Mouse (Mus musculus) spleen, adult 2 months (tissue): ENCODE results near the gene Napa. TPM values are rescaled to one million over a fixed set of nuclear protein-coding genes. Genes with fewer than 3 reads are reported as not detected.

Experiments
- DNase-seq, 2 experiments: peaks; one replicate each; pipeline versions ENCODE4 v3.0.0 to v3.0.0-alpha.2; 2012 to 2021; ENCODE audit warnings: low spot score in 2 of 2, low read depth in 1 of 2
- H3K27ac ChIP-seq: fragments of 200-500 bp; 2 replicates; pipeline ENCODE4 v1.5.1; 2012; ENCODE audit warnings: low read length, inconsistent platforms; ENCODE audit not compliant: insufficient read depth
- H3K27me3 ChIP-seq: fragments of 200-500 bp; 2 replicates; pipeline ENCODE4 v1.6.1; 2012; ENCODE audit warnings: mild to moderate bottlenecking, moderate library complexity, low read length, inconsistent platforms; ENCODE audit not compliant: control insufficient read depth, insufficient read depth
- H3K36me3 ChIP-seq: fragments of 200-500 bp; 2 replicates; pipeline ENCODE4 v1.6.1; 2012; ENCODE audit warnings: mild to moderate bottlenecking, low read length, inconsistent platforms; ENCODE audit not compliant: control insufficient read depth, insufficient read depth
- H3K4me1 ChIP-seq: fragments of 200-500 bp; 2 replicates; pipeline ENCODE4 v1.6.1; 2011; ENCODE audit warnings: inconsistent platforms; ENCODE audit not compliant: control insufficient read depth, insufficient read depth, insufficient read length
- H3K4me3 ChIP-seq: fragments of 200-500 bp; 2 replicates; pipeline ENCODE4 v1.5.1; 2011; ENCODE audit warnings: mild to moderate bottlenecking, inconsistent platforms; ENCODE audit not compliant: insufficient read depth, insufficient read length; ENCODE audit errors: extremely low read depth
- CTCF ChIP-seq: fragments of 200-500 bp; IDR thresholded peaks from 2 replicates; pipeline ENCODE4 v1.5.1; 2011; ENCODE audit warnings: mild to moderate bottlenecking, inconsistent platforms; ENCODE audit not compliant: insufficient read depth, insufficient read length, insufficient replicate concordance; ENCODE audit errors: extremely low read depth
- POLR2A ChIP-seq: fragments of 200-500 bp; IDR thresholded peaks from 2 replicates; pipeline ENCODE4 v1.6.1; 2011; ENCODE audit warnings: low read depth, low read length, inconsistent platforms
- WGBS: fragments of 180-500 bp; shearing (Covaris S2); methylation state at CpG from one replicate; pipeline ENCODE4 v1.1.7; 2018; 5-methylcytosine and 5-hydroxymethylcytosine counted together
- polyA plus RNA-seq: library from polyadenylated mRNA; depleted of rRNA; stranded (reverse); fragments of >200 nt; gene quantifications from 2 replicates; pipeline ENCODE4 v1.2.3, GENCODE M21; 2012

The Napa gene
- polyA plus RNA-seq, 1 experiment, result 150 TPM

GRCm38 (mm10) chr7:16129846-16130691 is 31.8 kb downstream of the Napa start:
- no peak for TF ChIP-seq POLR2A
- TF ChIP-seq CTCF, result no peak

GRCm38 (mm10) chr7:16130956-16131634 is 32.8 kb downstream of the Napa start:
- peaks cover 2% of the 10 kb centered on the region; the same call in 1 of the 2 replicates for H3K36me3 ChIP-seq
- DNase-seq, result no peak
- no peak overlapping the region for H3K27ac ChIP-seq
- 49% methylated on average over 13 of the region's 13 CpGs for WGBS
- H3K4me3 ChIP-seq, result no peak overlapping the region
- peaks cover 6% of the 10 kb centered on the region for H3K27me3 ChIP-seq
- TF ChIP-seq POLR2A, result no peak
- TF ChIP-seq CTCF, result no peak
- peaks cover 7% of the 10 kb centered on the region; the same call in 1 of the 2 replicates for H3K4me1 ChIP-seq

More at GRCm38 (mm10) chr7:16129846-16130691, 31.8 kb downstream of the Napa start:
- Histone ChIP-seq H3K4me1 (peaks cover 7% of the 10 kb centered on the region; the same call in 1 of the 2 replicates), H3K36me3 (peaks cover 2% of the 10 kb centered on the region; the same call in 1 of the 2 replicates), H3K27me3 (peaks cover 6% of the 10 kb centered on the region), H3K27ac (no peak overlapping the region), H3K4me3 (peak overlapping the region; percentile 24; the same call in 1 of the 2 replicates)
- 5% methylated on average over 36 of the region's 38 CpGs for WGBS
- DNase-seq, result no peak

GRCm38 (mm10) chr7:16132161-16132581 is 33.9 kb downstream of the Napa start:
- no peak for DNase-seq
- no peaks in the 10 kb centered on the region for H3K36me3 ChIP-seq
- H3K4me1 ChIP-seq, result peaks cover 7% of the 10 kb centered on the region; the same call in 1 of the 2 replicates
- TF ChIP-seq CTCF (no peak), POLR2A (no peak)
- no peak overlapping the region for H3K4me3 ChIP-seq
- no peak overlapping the region for H3K27ac ChIP-seq
- H3K27me3 ChIP-seq, result peaks cover 6% of the 10 kb centered on the region
- 4% methylated on average over 7 of the region's 7 CpGs for WGBS

DNA sequence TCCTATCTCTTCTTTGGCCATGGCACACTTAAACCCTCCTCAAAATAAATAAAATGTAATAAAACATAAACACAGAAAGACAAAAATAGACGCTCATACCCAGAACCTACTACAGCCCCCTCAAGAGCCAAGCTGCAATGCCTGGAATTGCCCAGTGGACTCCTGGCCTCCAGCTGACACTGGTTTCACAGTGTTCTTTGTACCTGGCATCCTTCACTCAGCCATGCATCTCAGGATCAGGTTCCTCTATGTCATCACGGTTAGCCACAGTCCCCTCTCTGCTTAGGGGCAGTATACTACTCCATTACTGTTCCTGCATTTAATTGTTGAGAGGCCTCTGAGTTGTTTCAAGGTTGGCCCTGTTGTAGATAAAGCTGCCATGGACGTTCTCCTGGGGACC is 34.7 kb downstream of the Napa start:
- peaks cover 7% of the 10 kb centered on the region; the same call in 1 of the 2 replicates for H3K4me1 ChIP-seq
- H3K27ac ChIP-seq, result no peak overlapping the region
- TF ChIP-seq POLR2A (no peak), CTCF (no peak)
- WGBS, result 54% methylated on average over 3 of the region's 3 CpGs
- H3K4me3 ChIP-seq, result no peak overlapping the region
- H3K27me3 ChIP-seq, result peaks cover 6% of the 10 kb centered on the region
- DNase-seq, result no peak
- no peaks in the 10 kb centered on the region for H3K36me3 ChIP-seq

DNA sequence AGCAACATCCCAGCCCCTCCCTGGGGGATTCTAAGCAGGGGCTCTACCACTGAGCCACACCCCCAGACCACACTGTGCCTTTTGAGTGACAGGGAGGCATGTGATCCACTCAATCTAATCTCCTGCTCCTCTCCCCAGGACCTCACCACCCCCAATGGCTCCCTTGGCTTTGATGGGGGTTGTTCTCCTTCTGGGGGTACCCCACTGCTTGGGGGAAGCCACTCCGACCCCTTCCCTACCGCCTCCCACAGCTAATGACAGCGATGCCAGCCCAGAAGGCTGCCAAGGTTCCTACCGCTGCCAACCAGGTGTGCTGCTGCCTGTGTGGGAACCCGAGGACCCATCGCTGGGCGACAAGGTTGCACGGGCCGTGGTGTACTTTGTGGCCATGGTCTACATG is 35.4 kb downstream of the Napa start:
- no peak for DNase-seq
- H3K27ac ChIP-seq, result no peak overlapping the region
- 91% methylated on average over 9 of the region's 9 CpGs for WGBS
- no peaks in the 10 kb centered on the region for H3K36me3 ChIP-seq
- peaks cover 7% of the 10 kb centered on the region; the same call in 1 of the 2 replicates for H3K4me1 ChIP-seq
- no peak for TF ChIP-seq CTCF
- TF ChIP-seq POLR2A, result no peak
- peaks cover 6% of the 10 kb centered on the region for H3K27me3 ChIP-seq
- H3K4me3 ChIP-seq, result no peak overlapping the region

- Histone ChIP-seq H3K4me1 (peaks cover 7% of the 10 kb centered on the region; the same call in 1 of the 2 replicates), H3K36me3 (no peaks in the 10 kb centered on the region), H3K27me3 (peaks cover 6% of the 10 kb centered on the region), H3K27ac (no peak overlapping the region), H3K4me3 (no peak overlapping the region)
- DNase-seq, result no peak
- 63% methylated on average over 7 of the region's 7 CpGs for WGBS
- TF ChIP-seq POLR2A, result no peak
- TF ChIP-seq CTCF, result no peak
Measured at GRCm38 (mm10) chr7:16134951-16135392, 36.7 kb downstream of the Napa start.
